Comparison of ENCODE assay signal across 9 mouse cellular contexts in genomic region chr4:140905426-140905871, GRCm38 (mm10). TPM values are rescaled to one million over a fixed set of nuclear protein-coding genes. Genes with fewer than 3 reads are reported as not detected.
DNase-seq lines count a peak whose midpoint lies in the region; ATAC-seq and TF ChIP-seq lines count a peak whose summit lies in the region.
"Had no signal": no experiment of that assay in that cellular context is flagged by ENCODE, and none has a peak within 500 bp of the region (broad histone marks: within the 10 kb centered on the region; RNA-seq: fewer than 3 reads in every experiment).

No protein-coding gene starts in this region.

- TF ChIP-seq CTCF in stomach, postnatal 0 days (IDR thresholded peaks at IDR 0.05; ENCODE audit: low read depth) = no peak

- H3K36me3 ChIP-seq in kidney, embryonic 15.5 days = no peaks in the 10 kb centered on the region
- H3K36me3 ChIP-seq in hindbrain, embryonic 13.5 days = no peaks in the 10 kb centered on the region
- no peaks in the 10 kb centered on the region for H3K36me3 ChIP-seq in macrophage (ENCODE audit: inconsistent target)
- no peaks in the 10 kb centered on the region for H3K36me3 ChIP-seq in stomach, postnatal 0 days (ENCODE audit: control insufficient read depth, insufficient read depth, low read length)

- 18% methylated on average over 11 of the region's 11 CpGs for WGBS in kidney, embryonic 15.5 days
- 15% methylated on average over 11 of the region's 11 CpGs for WGBS in hindbrain, embryonic 13.5 days
- 4% methylated on average over 11 of the region's 11 CpGs for WGBS in macrophage (ENCODE audit: missing documents)
- 15% methylated on average over 11 of the region's 11 CpGs for WGBS in stomach, postnatal 0 days

- DNase-seq in kidney, adult 8-10 months = no peak
- peak; percentile 17 for DNase-seq in T-cell, adult 2 months (ENCODE audit: low spot score)
- DNase-seq in stomach, postnatal 0 days (ENCODE audit: low spot score) = no peak
- DNase-seq in c-Kit-positive CD71-positive TER-119-positive erythroid progenitor cells, embryonic 14.5 days (ENCODE audit: low spot score) = no peak
- no peak for DNase-seq in layer of hippocampus, postnatal 36 days

- TF ChIP-seq EP300 in stomach, postnatal 0 days (optimal IDR thresholded peaks at IDR 0.05) = no peak

- no peak overlapping the region for H3K27ac ChIP-seq in kidney, embryonic 15.5 days
- no peak overlapping the region for H3K27ac ChIP-seq in hindbrain, embryonic 13.5 days
- peak overlapping the region; percentile 50 for H3K27ac ChIP-seq in macrophage
- H3K27ac ChIP-seq in stomach, postnatal 0 days (replicated peaks) = no peak overlapping the region

- H3K79me2 ChIP-seq in macrophage (ENCODE audit: inconsistent target) = no peaks in the 10 kb centered on the region

- peaks cover 31% of the 10 kb centered on the region for H3K4me1 ChIP-seq in kidney, embryonic 15.5 days
- peaks cover 13% of the 10 kb centered on the region for H3K4me1 ChIP-seq in hindbrain, embryonic 13.5 days (replicated peaks)
- peaks cover 7% of the 10 kb centered on the region; the same call in 1 of the 2 replicates for H3K4me1 ChIP-seq in stomach, postnatal 0 days (replicated peaks; ENCODE audit: control insufficient read depth, insufficient read depth)

- no peak for ATAC-seq in kidney, embryonic 15.5 days (replicated peaks; ENCODE audit: low FRiP score)
- ATAC-seq in hindbrain, embryonic 13.5 days (ENCODE audit: low FRiP score) = peak; percentile 31; the same call in 1 of the 2 replicates
- ATAC-seq in stomach, postnatal 0 days (ENCODE audit: low FRiP score, low TSS enrichment) = peak; percentile 9; the same call in 1 of the 2 replicates

- H3K27me3 ChIP-seq in kidney, embryonic 15.5 days = peaks cover 40% of the 10 kb centered on the region
- H3K27me3 ChIP-seq in hindbrain, embryonic 13.5 days = peaks cover 73% of the 10 kb centered on the region
- H3K27me3 ChIP-seq in stomach, postnatal 0 days (ENCODE audit: control insufficient read depth, insufficient read depth, low read length) = no peaks in the 10 kb centered on the region

- peak overlapping the region; percentile 45 for H3K4me3 ChIP-seq in kidney, embryonic 15.5 days (replicated peaks)
- H3K4me3 ChIP-seq in hindbrain, embryonic 13.5 days = peak overlapping the region; percentile 35
- peak overlapping the region; percentile 24; the same call in 1 of the 2 replicates for H3K4me3 ChIP-seq in macrophage (ENCODE audit: inconsistent target)
- H3K4me3 ChIP-seq in stomach, postnatal 0 days (ENCODE audit: low read depth, low read length) = peak overlapping the region; percentile 29; the same call in 1 of the 2 replicates

- peak overlapping the region; percentile 24; the same call in 1 of the 2 replicates for H3K9ac ChIP-seq in kidney, embryonic 15.5 days
- peak overlapping the region; percentile 55; the same call in 1 of the 2 replicates for H3K9ac ChIP-seq in hindbrain, embryonic 13.5 days
- no peak overlapping the region for H3K9ac ChIP-seq in stomach, postnatal 0 days (ENCODE audit: low read length)

- H3K4me2 ChIP-seq in kidney, embryonic 15.5 days = peak overlapping the region; percentile 83
- H3K4me2 ChIP-seq in hindbrain, embryonic 13.5 days = peak overlapping the region; percentile 60
- no peak overlapping the region for H3K4me2 ChIP-seq in stomach, postnatal 0 days (replicated peaks; ENCODE audit: low read depth)

- H3K9me3 ChIP-seq in kidney, embryonic 15.5 days (replicated peaks) = no peaks in the 10 kb centered on the region
- no peaks in the 10 kb centered on the region for H3K9me3 ChIP-seq in hindbrain, embryonic 13.5 days
- H3K9me3 ChIP-seq in stomach, postnatal 0 days (ENCODE audit: control insufficient read depth, low read length) = no peaks in the 10 kb centered on the region

RNA-seq across cellular contexts. Expression of gene Padi2, which starts 0.7 kb away (rescaled TPM):
- polyA plus RNA-seq in kidney, embryonic 15.5 days (2015; fragmentation: Nextera tagmentation; extraction: Ambion mirVana) = 18.7 and 21.4 TPM in 2 replicates
- polyA plus RNA-seq in hindbrain, embryonic 13.5 days (2015; fragmentation: Nextera tagmentation; extraction: Ambion mirVana) = 0.89 and 1.1 TPM in 2 replicates
- total RNA-seq in macrophage (2018; cell fraction: chromatin; rRNA removed) = 1 to 10 TPM in 12 of 26 experiments, under 1 TPM in 11, not detected in 3; 0.20 to 5.4 (median 1.2) TPM
- total RNA-seq in macrophage (2018; cell fraction: cytosol; rRNA removed) = 1 to 10 TPM in 24 of 26 experiments, under 1 TPM in 2; 0.76 to 8.7 (median 3.5) TPM
- total RNA-seq in macrophage (2018; cell fraction: nucleus; rRNA removed) = 1 to 10 TPM in 19 of 26 experiments, under 1 TPM in 7; 0.47 to 6.7 (median 1.9) TPM
- 5.2 to 6.9 TPM (median 5.6 TPM) in 3 replicates for polyA plus RNA-seq in macrophage (2018)
- 0.64 and 0.69 TPM in 2 replicates for polyA plus RNA-seq in stomach, postnatal 0 days (2015; fragmentation: Nextera tagmentation; extraction: Ambion mirVana)
- total RNA-seq in layer of hippocampus, postnatal 36 days (2021) = 10 to 100 TPM; 22.1 to 24.4 TPM

RNA-seq across cellular contexts. Expression of gene Sdhb, which starts 55.6 kb away (rescaled TPM):
- 448 and 457 TPM in 2 replicates for polyA plus RNA-seq in kidney, embryonic 15.5 days (2015; fragmentation: Nextera tagmentation; extraction: Ambion mirVana)
- 442 and 459 TPM in 2 replicates for polyA plus RNA-seq in hindbrain, embryonic 13.5 days (2015; fragmentation: Nextera tagmentation; extraction: Ambion mirVana)
- total RNA-seq in macrophage (2018; cell fraction: chromatin; rRNA removed) = 100 to 1,000 TPM in 4 of 26 experiments, 10 to 100 TPM in 22; 15.8 to 124 (median 61.4) TPM
- total RNA-seq in macrophage (2018; cell fraction: cytosol; rRNA removed) = 100 to 1,000 TPM; 119 to 291 (median 183) TPM
- 100 to 1,000 TPM in 4 of 26 experiments, 10 to 100 TPM in 22; 28.6 to 130 (median 74.8) TPM for total RNA-seq in macrophage (2018; cell fraction: nucleus; rRNA removed)
- 115 to 183 TPM (median 157 TPM) in 3 replicates for polyA plus RNA-seq in macrophage (2018)
- 374 and 382 TPM in 2 replicates for polyA plus RNA-seq in stomach, postnatal 0 days (2015; fragmentation: Nextera tagmentation; extraction: Ambion mirVana)
- 100 to 1,000 TPM; 175 to 186 TPM for total RNA-seq in layer of hippocampus, postnatal 36 days (2021)

RNA-seq across cellular contexts. Expression of gene Padi1, which starts 59.9 kb away (rescaled TPM):
- polyA plus RNA-seq in kidney, embryonic 15.5 days (2015; fragmentation: Nextera tagmentation; extraction: Ambion mirVana) = 0.21 and 0.26 TPM in 2 replicates
- polyA plus RNA-seq in hindbrain, embryonic 13.5 days (2015; fragmentation: Nextera tagmentation; extraction: Ambion mirVana) = not detected in 2 replicates
- total RNA-seq in macrophage (2018; cell fraction: chromatin; rRNA removed) = not detected
- under 1 TPM in 2 of 26 experiments, not detected in 24; under 0.01 to 0.03 TPM for total RNA-seq in macrophage (2018; cell fraction: cytosol; rRNA removed)
- total RNA-seq in macrophage (2018; cell fraction: nucleus; rRNA removed) = not detected
- polyA plus RNA-seq in macrophage (2018) = not detected in 3 replicates
- polyA plus RNA-seq in stomach, postnatal 0 days (2015; fragmentation: Nextera tagmentation; extraction: Ambion mirVana) = 1.3 and 2.1 TPM in 2 replicates
- not detected for total RNA-seq in layer of hippocampus, postnatal 36 days (2021)
- total RNA-seq: adrenal gland, adult 18-20 months had no signal
